Mouse (Mus musculus) hindbrain, postnatal 0 days (tissue): Measurements from ENCODE around the gene Lrfn3. TPM values are rescaled to one million over a fixed set of nuclear protein-coding genes. Genes with fewer than 3 reads are reported as not detected.

Source experiments
- ATAC-seq: fragments of 200-750 bp; cut with Nextera tagmentation; 2 replicates; pipeline ENCODE4 v1.8.0; 2017; ENCODE audit warnings: mild to moderate bottlenecking, moderate TSS enrichment, moderate library complexity
- DNase-seq: peaks from one replicate; pipeline ENCODE4 v3.0.0-alpha.2; 2015; ENCODE audit warnings: low spot score
- H3K27ac ChIP-seq: fragments of 300-500 bp; sonication (generic); 2 replicates; pipeline ENCODE4 v1.5.1; 2014; ENCODE audit warnings: mild to moderate bottlenecking
- H3K27me3 ChIP-seq: fragments of 300-500 bp; sonication (generic); 2 replicates; pipeline ENCODE4 v1.6.1; 2014; ENCODE audit warnings: low read length, mixed read lengths; ENCODE audit not compliant: insufficient read depth
- H3K36me3 ChIP-seq: fragments of 300-500 bp; sonication (generic); 2 replicates; pipeline ENCODE4 v1.6.1; 2014; ENCODE audit warnings: low read length, mixed read lengths; ENCODE audit not compliant: insufficient read depth
- H3K4me1 ChIP-seq: fragments of 300-500 bp; sonication (generic); 2 replicates; pipeline ENCODE4 v1.6.1; 2014; ENCODE audit warnings: antibody characterized with exemption, low read length, mixed read lengths; ENCODE audit not compliant: insufficient read depth
- H3K4me2 ChIP-seq: fragments of 300-500 bp; sonication (generic); 2 replicates; pipeline ENCODE4 v1.6.1; 2014; ENCODE audit warnings: low read depth, mild to moderate bottlenecking, low read length, moderate library complexity, mixed read lengths
- H3K4me3 ChIP-seq: fragments of 300-500 bp; sonication (generic); 2 replicates; pipeline ENCODE4 v1.5.1; 2014; ENCODE audit warnings: low read length
- H3K9ac ChIP-seq: fragments of 300-500 bp; sonication (generic); replicated peaks from 2 replicates; pipeline ENCODE4 v1.6.1; 2014; ENCODE audit warnings: mild to moderate bottlenecking, low read length, moderate library complexity, mixed read lengths
- H3K9me3 ChIP-seq: fragments of 300-500 bp; sonication (generic); 2 replicates; pipeline ENCODE4 v1.6.1; 2016; ENCODE audit warnings: low read length, mixed read lengths
- CTCF ChIP-seq: IDR thresholded peaks from 2 replicates; pipeline ENCODE4 v1.5.1; 2016; ENCODE audit warnings: antibody characterized with exemption, control low read depth, low read depth
- WGBS: fragments of 180-500 bp; shearing (Covaris S2); extraction: QIAGEN DNeasy Blood & Tissue Kit; methylation state at CpG from one replicate; pipeline ENCODE4 v1.1.7; 2014; 5-methylcytosine and 5-hydroxymethylcytosine counted together
- polyA plus RNA-seq: library from polyadenylated mRNA; unstranded; fragments of >200 nt; fragmentation: Nextera tagmentation; extraction: Ambion mirVana; gene quantifications from 2 replicates; pipeline ENCODE4 v1.2.1, GENCODE M21; 2015
- total RNA-seq: library from RNA; depleted of rRNA; stranded (reverse); fragments of >200 nt; gene quantifications from 2 replicates; pipeline ENCODE4 v1.2.3, GENCODE M21; 2014

Lrfn3 gene
- total and polyA plus RNA-seq, 2 experiments from 2014 or later, result 18.1 to 45.9 TPM

DNA sequence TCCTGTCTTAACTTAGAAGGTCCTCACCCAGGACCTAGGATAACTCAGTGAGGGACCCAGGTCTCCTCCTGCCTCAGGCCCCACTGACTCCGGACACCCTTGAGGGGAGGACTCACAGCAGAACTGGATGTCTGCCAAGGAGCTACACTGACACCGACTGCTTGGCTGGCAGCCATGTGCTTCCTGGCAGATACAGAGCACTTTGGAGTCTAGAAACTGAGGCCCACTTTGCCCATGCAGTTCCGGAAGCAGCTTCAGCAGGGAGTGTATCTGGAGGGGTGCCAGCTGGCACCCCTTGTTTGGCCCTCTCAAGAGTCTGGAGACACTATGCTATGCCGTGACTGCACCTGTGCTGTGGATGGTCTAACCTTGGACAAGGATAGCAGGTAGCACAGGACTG, 29.1 kb downstream of the Lrfn3 start:
- H3K36me3 ChIP-seq, result no peaks in the 10 kb centered on the region
- H3K9me3 ChIP-seq, result no peaks in the 10 kb centered on the region
- peak overlapping the region; percentile 51 for H3K27ac ChIP-seq
- H3K9ac ChIP-seq, result no peak overlapping the region
- DNase-seq (peak; percentile 88), ATAC-seq (0 out of 2 replicates have a peak, but pooled peaks have one; percentile 10)
- H3K4me3 ChIP-seq, result no peak overlapping the region
- TF ChIP-seq CTCF, result no peak
- H3K4me1 ChIP-seq, result peaks cover 16% of the 10 kb centered on the region
- no peaks in the 10 kb centered on the region for H3K27me3 ChIP-seq
- WGBS, result 18% methylated on average over 4 of the region's 4 CpGs
- 0 out of 2 replicates have a peak overlapping the region, but pooled peaks have one; percentile 3 for H3K4me2 ChIP-seq

DNA sequence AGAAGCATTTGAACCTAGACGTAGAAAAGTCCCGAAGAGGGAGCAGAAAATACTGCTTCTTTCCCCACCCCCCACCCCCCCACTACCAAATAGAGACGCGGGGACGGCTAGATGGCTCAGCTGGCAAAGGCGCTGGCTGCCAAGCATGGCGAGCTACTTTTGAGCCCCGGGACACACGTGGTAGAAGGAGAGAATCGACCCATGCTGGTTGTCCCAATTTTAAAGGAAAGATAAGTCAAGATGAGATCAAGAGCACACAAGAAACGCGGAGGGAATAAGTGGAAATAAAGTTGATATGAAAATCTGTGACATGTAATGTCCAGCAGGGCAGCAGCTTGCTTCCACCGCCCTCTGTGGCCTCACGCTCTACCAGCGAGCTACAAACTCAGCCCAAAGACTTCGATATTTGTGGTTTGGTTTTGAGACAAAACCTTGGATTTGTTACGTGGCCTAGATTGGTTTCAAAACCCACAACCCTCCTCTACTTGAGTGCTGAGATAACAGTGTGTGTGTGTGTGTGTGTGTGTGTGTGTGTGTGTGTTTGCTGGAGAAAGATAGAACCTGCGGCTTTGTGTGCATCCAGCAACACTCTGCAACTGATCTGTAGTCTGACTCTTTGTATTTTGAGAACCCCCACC, 29.8 kb downstream of the Lrfn3 start:
- H3K4me2 ChIP-seq, result peak overlapping the region; percentile 48
- 52% methylated on average over 18 of the region's 18 CpGs for WGBS
- 0 out of 2 replicates have a peak overlapping the region, but pooled peaks have one; percentile 9 for H3K4me3 ChIP-seq

DNA sequence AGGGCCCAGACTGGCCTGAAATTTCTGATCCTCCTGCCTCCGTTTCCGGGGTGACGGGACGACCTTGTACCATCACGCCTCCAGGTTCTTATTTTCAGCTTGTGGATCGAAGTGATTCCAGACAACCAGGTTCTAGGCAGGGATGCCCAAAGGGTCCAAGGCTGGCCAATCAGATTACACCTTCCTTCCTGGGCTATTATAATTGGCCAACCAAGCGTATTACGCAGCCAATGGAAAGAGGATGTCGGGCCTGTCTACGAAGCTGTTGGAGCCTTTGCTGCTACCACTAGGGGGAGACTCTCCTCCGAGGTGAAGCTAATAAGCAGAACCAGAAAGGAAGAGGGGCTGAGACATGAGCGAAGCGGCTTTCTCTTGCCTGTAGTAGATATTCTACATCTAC, 30.7 kb downstream of the Lrfn3 start:
- Histone ChIP-seq H3K9me3 (no peaks in the 10 kb centered on the region), H3K4me1 (peaks cover 16% of the 10 kb centered on the region), H3K36me3 (no peaks in the 10 kb centered on the region), H3K4me3 (peak overlapping the region; percentile 9; the same call in 1 of the 2 replicates), H3K9ac (no peak overlapping the region), H3K27me3 (no peaks in the 10 kb centered on the region), H3K27ac (peak overlapping the region; percentile 42; the same call in 1 of the 2 replicates), H3K4me2 (peak overlapping the region; percentile 48)
- ATAC-seq (peak; percentile 90), DNase-seq (peak; percentile 97)
- TF ChIP-seq CTCF, result peak; percentile 95
- WGBS, result 5% methylated on average over 13 of the region's 13 CpGs

More for the DNA sequence above, 29.8 kb downstream of the Lrfn3 start:
- Histone ChIP-seq H3K27ac (0 out of 2 replicates have a peak overlapping the region, but pooled peaks have one; percentile 51), H3K27me3 (no peaks in the 10 kb centered on the region), H3K4me1 (peaks cover 16% of the 10 kb centered on the region), H3K36me3 (no peaks in the 10 kb centered on the region), H3K9ac (no peak overlapping the region), H3K9me3 (no peaks in the 10 kb centered on the region)
- DNase-seq (peak; percentile 7), ATAC-seq (no peak)
- TF ChIP-seq CTCF, result peak; percentile 5; the same call in 1 of the 2 replicates

DNA sequence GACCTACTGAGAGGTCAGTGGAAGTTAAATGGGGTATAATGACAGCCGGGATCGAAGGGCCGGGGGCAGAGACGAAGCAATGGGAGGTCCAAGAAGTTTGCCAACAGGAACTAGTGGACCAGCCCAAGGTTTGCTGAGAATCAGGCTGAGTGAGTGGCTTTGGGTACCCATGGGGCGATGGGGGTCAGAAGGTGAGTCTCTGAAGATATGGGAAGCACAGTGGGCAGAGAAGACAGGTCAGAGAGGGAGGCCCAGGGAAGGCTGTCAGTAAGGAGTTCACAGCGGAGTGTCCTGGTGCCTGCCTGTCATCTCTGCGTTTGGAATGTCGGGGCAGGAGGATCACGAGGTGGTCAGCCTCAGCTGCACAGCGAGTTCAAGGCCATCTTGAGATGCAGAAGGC, 34.2 kb downstream of the Lrfn3 start:
- Histone ChIP-seq H3K4me1 (peaks cover 9% of the 10 kb centered on the region), H3K4me2 (no peak overlapping the region), H3K4me3 (no peak overlapping the region), H3K27me3 (no peaks in the 10 kb centered on the region), H3K9ac (no peak overlapping the region), H3K36me3 (no peaks in the 10 kb centered on the region), H3K27ac (no peak overlapping the region), H3K9me3 (0 out of 2 replicates have a peak, but pooled peaks cover 2% of the 10 kb centered on the region)
- WGBS, result 54% methylated on average over 10 of the region's 10 CpGs
- TF ChIP-seq CTCF, result no peak
- DNase-seq (no peak), ATAC-seq (no peak)

DNA sequence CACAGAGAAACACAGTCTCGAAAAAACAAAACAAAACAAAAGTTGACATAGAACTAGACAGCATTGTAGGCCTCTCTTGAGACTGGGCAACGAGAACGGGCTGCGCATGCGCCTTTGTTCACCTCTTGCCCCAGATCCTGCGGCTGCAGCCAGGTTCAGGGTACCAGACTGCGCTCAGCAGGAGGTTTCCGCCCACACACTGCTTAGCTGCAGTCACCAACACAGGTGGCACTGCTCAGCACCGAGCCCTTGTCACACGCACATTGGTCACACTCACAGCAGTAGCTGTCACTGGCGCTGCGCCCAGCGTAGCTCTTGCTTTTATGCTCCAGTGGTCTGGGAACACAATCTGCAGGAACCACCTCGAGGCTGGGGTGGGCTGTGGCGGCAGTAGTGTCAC, 35.4 kb downstream of the Lrfn3 start:
- peak; percentile 79 for DNase-seq
- WGBS, result 36% methylated on average over 15 of the region's 15 CpGs
- Histone ChIP-seq H3K4me1 (peaks cover 5% of the 10 kb centered on the region; the same call in 1 of the 2 replicates), H3K9me3 (0 out of 2 replicates have a peak, but pooled peaks cover 2% of the 10 kb centered on the region), H3K27me3 (no peaks in the 10 kb centered on the region), H3K4me3 (no peak overlapping the region), H3K27ac (no peak overlapping the region; the same call in 1 of the 2 replicates), H3K9ac (no peak overlapping the region), H3K36me3 (no peaks in the 10 kb centered on the region), H3K4me2 (no peak overlapping the region)
- ATAC-seq, result peak; percentile 16; the same call in 1 of the 2 replicates
- no peak for TF ChIP-seq CTCF

DNA sequence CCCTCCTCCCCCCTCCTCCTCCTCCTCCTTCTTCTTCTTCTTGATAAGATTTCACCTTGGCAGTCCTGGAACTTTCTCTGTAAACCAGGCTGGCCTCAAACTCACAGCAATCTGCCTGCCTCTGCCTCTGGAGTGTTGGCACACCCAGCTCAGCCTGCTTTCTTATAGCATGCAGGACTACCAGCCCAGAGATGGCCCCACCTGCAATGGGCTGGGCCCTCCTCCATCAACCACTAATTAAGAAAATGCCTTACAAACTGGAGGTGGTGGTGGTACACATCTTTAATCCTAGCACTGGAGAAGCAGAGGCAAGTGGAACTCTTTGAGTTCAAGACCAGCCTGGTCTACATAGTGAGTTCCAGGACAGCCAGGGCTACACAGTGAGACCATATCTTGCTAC, 36.1 kb downstream of the Lrfn3 start:
- DNase-seq (no peak), ATAC-seq (no peak)
- H3K9me3 ChIP-seq, result 0 out of 2 replicates have a peak, but pooled peaks cover 2% of the 10 kb centered on the region
- H3K4me2 ChIP-seq, result no peak overlapping the region
- H3K27me3 ChIP-seq, result no peaks in the 10 kb centered on the region
- no peak for TF ChIP-seq CTCF
- H3K9ac ChIP-seq, result no peak overlapping the region
- H3K4me3 ChIP-seq, result no peak overlapping the region
- H3K4me1 ChIP-seq, result peaks cover 1% of the 10 kb centered on the region; the same call in 1 of the 2 replicates
- no peaks in the 10 kb centered on the region for H3K36me3 ChIP-seq
- H3K27ac ChIP-seq, result no peak overlapping the region

DNA sequence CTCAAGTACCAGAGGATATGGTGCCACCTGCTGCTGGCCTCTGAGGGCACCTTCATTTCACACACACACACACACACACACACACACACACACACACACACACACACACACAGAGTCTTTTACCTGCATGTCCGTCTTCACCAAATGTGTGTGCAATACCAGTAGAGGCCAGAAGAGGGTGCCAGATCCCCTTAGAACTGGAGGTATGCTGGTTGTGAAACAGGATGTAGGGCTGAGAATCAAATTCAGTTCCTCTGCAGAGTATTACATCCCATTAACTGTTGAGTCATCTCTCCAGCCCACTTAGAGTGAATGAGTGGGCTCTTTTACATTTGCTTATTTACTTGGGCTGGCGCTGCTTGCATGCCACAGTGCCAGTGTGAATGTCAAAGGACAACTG, 37.2 kb downstream of the Lrfn3 start:
- peak; percentile 19 for DNase-seq
- Histone ChIP-seq H3K9me3 (0 out of 2 replicates have a peak, but pooled peaks cover 2% of the 10 kb centered on the region), H3K4me2 (no peak overlapping the region), H3K4me1 (peaks cover 7% of the 10 kb centered on the region; the same call in 1 of the 2 replicates), H3K4me3 (no peak overlapping the region), H3K27me3 (no peaks in the 10 kb centered on the region), H3K36me3 (no peaks in the 10 kb centered on the region), H3K27ac (no peak overlapping the region), H3K9ac (no peak overlapping the region)
- no peak for ATAC-seq
- peak; percentile 73 for TF ChIP-seq CTCF
- 45% methylated on average over 2 of the region's 2 CpGs for WGBS
